Mouse (Mus musculus) adrenal gland, postnatal 10 days (tissue): Measurements from ENCODE around the gene Ankrd16. TPM values are rescaled to one million over a fixed set of nuclear protein-coding genes. Genes with fewer than 3 reads are reported as not detected.
A peak's percentile ranks its signal among the peaks of the same experiment; 100 is the strongest.

Experiments used
- DNase-seq: peaks from one replicate; pipeline ENCODE4 v3.0.0; 2021; ENCODE audit warnings: mixed read lengths
- long read RNA-seq, 2 experiments: library from polyadenylated mRNA; stranded (forward); transcript quantifications; one replicate each; pipeline ENCODE4 v2.0.0; 2021
- total RNA-seq, 2 experiments: library from RNA; stranded (reverse); gene quantifications; 2 replicates each; pipeline ENCODE4 v1.2.3; 2021

Gene Ankrd16
- total RNA-seq: 10 to 100 TPM; 36.5 to 59.7 TPM
- long read RNA-seq, experiment 1, transcript Ankrd16-201 (7 exons, 1,618 nt): major isoform, 11 of 27 reads
- long read RNA-seq, experiment 1, partial matches to known transcripts: 2 of 27 reads
- long read RNA-seq, experiment 1, other reads (novel, unspliced or antisense): 9 of 27 reads
- long read RNA-seq, experiment 2, partial matches to known transcripts: 1 of 11 reads
- long read RNA-seq, experiment 2, other reads (novel, unspliced or antisense): 6 of 11 reads

- peak; percentile 100 for DNase-seq
Observed at GRCm38 (mm10) chr2:11777091-11778068, at the start of gene Ankrd16, which contains the start of gene Fbh1. Gene Ankrd16, plus strand, starts transcription at chr2:11777876. Gene Fbh1, minus strand, starts transcription at chr2:11777582.

GRCm38 (mm10) chr2:11729091-11729490 lies 48.6 kb upstream of the Ankrd16 start:
- DNase-seq: no peak

DNA sequence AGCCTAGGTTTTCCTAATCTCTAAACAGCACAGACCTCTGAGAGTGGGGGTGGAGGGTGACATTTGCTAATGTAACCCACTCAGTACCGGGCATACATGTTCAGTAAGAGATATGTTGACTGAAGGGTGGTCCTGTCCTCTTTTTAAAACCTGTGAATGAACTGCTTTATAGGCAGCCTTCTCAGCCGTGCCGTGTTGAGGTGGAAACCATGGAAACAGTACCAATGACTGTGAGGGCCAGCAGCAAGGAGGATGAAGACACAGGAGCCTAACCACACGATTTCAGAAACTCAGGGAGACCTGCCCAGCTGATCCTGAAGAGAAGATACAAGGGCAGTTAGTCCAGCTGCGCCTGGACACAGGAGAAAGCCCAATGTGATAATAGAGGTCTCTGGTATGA lies 44.7 kb upstream of the Ankrd16 start:
- DNase-seq: no peak

DNA sequence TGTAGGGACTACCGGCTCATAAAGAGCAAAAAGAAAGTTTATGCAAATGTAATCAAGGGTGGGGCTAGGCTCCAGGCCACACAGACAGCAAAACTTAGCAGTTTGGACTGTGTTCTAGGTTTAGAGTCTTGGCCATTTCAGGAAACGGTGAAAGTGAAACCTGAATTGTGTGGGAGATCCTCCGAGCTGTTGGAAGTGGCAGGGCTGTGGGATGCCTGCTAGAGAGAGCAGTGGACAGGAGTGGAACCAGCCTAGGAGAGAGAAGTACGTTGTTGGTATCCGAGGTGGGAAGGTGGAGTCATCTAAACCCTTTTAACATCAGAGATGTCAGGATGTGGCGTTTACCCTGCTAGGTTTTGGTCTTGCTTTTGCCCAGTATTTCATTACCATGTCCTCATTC lies 41.8 kb upstream of the Ankrd16 start:
- no peak for DNase-seq

- DNase-seq: no peak
Observed at GRCm38 (mm10) chr2:11738794-11739193, 38.9 kb upstream of the Ankrd16 start.

GRCm38 (mm10) chr2:11739516-11740051 lies 38.1 kb upstream of the Ankrd16 start:
- no peak for DNase-seq

DNA sequence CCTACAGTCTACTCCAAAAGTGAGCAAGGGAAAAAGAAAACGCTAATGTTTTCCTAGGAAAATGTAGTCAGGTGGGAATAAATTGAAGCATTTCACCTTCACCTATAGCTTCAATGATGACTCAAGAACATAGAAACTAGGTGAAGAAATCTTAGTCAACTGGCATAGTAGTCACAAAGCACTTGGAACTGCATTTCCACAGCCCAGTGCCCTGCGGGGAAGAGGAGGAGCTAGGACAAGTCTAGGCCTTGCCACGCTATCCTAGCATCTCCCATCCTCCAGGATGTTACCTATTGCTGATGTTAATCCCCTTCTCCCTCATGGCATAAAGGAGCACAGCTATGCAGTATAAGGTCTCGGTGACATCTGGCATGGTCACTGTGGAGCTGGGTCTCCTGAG lies 15.1 kb upstream of the Ankrd16 start:
- DNase-seq: no peak

DNA sequence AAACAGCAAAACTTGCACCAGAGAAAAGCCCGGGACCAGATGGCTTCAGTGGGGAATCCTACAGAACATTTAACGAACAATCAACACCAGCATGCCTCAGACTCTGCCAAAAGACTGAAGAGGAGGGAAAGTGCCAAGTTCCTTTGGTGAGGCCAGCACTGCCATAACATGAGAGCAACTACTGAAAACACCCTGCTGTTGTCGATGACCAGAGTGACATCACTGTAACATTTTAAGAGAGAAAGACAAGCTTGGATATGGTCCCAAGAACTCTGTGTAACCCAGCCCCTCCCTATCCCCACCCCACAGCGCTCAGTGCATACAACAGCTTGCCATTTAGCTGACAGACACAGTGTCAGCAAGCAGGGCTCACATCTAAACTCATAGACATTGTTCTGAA lies 12.0 kb upstream of the Ankrd16 start:
- no peak for DNase-seq

- no peak for DNase-seq
Observed at GRCm38 (mm10) chr2:11766485-11767160, 11.1 kb upstream of the Ankrd16 start.

DNA sequence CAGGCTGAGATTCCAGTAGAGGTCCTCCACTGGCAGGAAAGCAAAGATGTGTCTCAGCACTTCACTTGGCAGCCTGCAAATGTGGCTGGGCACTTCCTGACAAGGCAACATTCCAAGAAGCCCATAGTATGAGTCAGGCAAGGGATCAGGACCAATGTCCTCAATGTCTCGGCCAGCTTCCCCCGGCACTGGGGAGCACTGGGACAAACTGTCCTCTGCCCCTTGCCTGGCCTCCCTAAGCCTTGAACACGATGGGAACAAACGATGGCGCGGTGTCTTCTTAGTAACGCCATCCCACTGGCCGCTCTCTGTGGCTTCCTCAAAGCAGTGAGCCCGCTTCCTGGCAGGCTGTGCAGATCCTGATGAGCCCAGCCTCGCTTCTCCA lies 10.5 kb upstream of the Ankrd16 start:
- DNase-seq: peak; percentile 27

GRCm38 (mm10) chr2:11771701-11772100 lies 6.0 kb upstream of the Ankrd16 start:
- no peak for DNase-seq

DNA sequence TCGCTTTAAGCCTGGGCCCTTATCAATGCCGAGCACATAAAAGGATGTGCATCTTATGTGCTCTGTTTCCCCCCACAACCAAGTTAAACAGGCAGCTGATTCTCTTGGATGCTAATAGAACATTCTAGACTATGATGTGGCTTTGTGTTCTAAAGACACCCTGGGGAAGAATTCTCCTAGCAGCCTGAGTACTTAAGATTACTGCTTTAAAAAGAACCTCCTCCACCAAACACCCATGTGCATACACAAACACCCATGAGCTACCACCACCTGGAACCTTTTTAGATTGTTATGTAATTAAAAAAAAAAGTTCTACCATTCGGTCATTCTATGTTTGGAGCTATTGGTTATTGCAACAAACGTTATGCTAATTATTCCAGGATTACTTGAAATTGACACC lies 5.3 kb upstream of the Ankrd16 start:
- no peak for DNase-seq

DNA sequence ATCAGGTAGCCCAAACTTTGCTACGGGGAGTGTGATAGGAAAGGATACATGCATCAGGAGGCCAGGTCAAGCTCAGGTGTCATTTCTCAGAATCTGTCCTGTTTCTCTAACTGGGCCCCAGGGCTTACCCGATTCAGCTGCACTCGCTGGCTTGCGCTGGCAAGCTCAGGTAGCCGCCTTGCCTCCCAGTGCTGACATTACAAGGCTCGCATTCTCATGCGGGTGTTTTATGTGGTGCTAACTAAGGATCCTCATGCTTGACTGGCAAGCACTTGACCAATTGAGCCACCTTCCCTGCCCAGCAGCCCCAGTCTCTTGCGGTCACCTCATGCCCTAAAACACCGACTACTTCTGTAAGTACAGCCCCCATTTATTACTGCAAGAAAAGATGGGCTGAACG lies 3.2 kb upstream of the Ankrd16 start:
- no peak for DNase-seq

GRCm38 (mm10) chr2:11775121-11775520 lies 2.6 kb upstream of the Ankrd16 start:
- DNase-seq: no peak

DNA sequence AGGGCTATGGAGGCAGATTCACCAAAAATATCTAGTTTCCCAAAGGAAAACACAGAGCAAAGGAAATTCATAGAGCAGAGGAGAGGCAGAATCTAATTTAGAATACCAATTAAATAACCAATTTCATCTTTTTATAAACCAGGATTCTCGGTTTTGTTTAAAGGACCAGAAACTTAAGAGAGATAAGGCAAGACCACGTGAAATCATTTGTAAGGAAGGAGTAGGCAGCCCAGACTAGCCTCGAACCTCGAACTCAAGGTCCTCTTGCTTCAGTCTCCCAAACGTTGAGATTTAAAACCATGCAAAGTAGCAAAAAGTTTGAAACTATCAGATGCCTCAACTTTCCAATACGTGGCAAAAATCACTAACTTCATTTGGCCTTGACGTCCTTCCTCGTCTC lies 1.3 kb upstream of the Ankrd16 start:
- DNase-seq: no peak

DNA sequence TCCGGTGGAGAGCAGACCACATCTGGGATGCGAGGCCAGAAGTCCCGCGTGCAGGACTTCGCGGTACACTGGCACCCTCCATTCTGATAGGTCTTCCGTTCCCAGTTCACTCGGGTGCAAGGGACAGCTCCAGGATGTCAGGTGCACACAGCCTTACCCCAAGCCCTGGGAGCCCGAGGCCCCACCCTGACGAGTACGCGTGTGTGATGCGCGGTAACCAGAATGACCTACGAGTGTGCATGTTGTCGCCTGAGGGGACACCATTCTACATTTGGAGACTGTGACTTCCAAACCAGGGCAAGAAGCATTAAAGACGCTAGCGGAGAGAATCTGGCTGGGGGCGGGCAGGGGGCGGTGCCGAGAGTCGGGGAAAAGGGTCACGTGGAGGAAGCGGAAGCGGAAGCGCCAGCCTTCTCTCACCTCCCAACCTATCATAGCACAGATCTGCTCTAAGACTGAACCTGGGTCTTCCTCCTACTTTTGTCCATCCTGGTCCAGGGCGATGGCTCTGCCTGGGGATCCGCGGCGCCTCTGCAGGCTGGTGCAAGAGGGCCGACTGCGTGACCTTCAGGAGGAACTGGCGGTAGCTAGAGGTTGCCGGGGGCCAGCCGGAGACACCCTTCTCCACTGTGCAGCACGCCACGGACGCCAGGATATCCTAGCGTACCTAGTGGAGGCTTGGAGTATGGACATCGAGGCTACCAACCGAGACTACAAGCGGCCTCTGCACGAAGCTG lies 579 bp downstream of the Ankrd16 start:
- peak; percentile 92 for DNase-seq

- DNase-seq: no peak
Observed at GRCm38 (mm10) chr2:11784159-11784558, 6.5 kb downstream of the Ankrd16 start.

DNA sequence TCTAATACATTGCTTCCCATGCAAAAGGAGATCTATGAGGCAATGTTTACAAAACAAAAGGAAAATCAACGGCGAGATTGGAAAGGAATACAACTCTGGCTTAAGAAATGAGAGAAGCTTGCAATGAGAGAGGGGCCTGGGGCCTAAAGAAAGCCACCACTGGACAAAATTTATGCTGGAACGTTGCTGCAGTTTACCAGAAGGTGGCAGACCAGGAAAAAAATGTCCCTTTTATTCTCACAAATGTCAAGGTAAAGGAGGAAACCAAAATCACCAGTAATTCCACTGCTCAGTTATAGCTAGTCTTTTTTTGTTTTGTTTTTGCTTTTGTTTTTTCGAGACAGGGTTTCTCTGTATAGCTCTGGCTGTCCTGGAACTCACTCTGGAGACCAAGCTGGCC lies 17.0 kb downstream of the Ankrd16 start:
- DNase-seq: no peak

- DNase-seq: no peak
Observed at GRCm38 (mm10) chr2:11797930-11798364, 20.3 kb downstream of the Ankrd16 start.

GRCm38 (mm10) chr2:11801299-11801930 lies 23.7 kb downstream of the Ankrd16 start:
- DNase-seq: no peak
